Mouse (Mus musculus): ENCODE data around the gene Dact2.

The Dact2 gene

GRCm38 (mm10) chr17:14173459-14173858 lies 30.6 kb downstream of the Dact2 start:
- no peak for DNase-seq

- DNase-seq: no peak
Observed at GRCm38 (mm10) chr17:14172731-14173130, 31.4 kb downstream of the Dact2 start.

DNA sequence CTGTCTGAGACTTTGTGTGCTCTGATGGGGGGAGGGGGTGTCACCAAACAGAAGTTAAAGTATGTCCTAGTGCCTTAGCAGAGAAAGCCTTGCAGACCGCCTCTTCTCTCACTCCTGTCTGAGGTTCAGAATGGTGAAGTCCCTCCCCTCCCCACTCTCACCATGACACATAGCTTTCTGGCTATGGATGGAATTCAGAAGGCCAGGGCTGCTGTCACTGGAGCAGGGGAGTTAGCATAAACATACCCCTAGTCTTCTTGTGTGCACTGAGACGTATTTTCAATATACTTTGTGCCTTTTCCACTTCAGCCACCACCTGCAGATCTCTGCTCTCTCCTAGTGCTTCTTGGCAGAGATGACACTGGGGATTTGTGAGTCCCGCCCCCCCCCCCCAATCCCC lies 31.9 kb downstream of the Dact2 start:
- no peak for DNase-seq

GRCm38 (mm10) chr17:14170961-14171479 lies 33.1 kb downstream of the Dact2 start:
- no peak for DNase-seq

DNA sequence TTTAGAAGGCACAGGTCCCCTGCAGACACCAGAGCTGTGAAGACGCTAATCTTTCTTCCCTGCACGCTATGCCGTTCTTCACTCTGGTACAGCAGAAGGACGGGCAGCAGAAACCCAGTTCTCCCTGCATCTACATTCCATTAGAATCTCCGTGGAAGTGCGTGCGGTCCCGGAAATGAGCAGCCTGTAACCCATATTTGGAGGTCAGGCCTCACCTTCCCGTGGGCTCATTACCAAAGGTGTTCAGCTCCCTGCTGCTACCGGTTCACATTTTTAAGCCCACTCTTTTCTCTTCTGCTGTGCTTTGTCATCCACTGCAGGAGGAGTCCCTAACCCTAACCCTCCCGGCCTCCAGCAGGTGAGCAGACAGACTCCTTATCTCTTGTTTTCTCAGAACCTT lies 34.7 kb downstream of the Dact2 start:
- no peak for DNase-seq

DNA sequence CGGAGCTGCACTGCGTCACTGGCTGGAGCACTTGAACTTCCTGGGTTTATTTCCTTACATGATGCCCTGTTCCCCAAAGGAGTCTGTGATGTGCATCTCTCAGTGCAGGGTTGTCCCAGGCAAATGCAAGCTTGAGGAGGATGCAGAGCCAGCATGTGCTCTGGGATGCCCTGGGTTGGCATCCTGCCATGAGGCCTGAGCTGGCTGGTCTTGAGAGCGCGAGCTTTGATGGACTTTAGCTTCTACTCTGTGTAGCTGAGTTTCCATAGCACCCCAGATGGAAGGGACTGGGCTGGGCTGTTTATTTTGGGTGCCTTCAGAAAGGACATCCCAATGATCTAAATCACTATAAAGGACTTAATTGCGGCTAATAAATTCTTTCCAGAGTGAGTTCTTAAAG lies 36.5 kb downstream of the Dact2 start:
- DNase-seq: no peak

DNA sequence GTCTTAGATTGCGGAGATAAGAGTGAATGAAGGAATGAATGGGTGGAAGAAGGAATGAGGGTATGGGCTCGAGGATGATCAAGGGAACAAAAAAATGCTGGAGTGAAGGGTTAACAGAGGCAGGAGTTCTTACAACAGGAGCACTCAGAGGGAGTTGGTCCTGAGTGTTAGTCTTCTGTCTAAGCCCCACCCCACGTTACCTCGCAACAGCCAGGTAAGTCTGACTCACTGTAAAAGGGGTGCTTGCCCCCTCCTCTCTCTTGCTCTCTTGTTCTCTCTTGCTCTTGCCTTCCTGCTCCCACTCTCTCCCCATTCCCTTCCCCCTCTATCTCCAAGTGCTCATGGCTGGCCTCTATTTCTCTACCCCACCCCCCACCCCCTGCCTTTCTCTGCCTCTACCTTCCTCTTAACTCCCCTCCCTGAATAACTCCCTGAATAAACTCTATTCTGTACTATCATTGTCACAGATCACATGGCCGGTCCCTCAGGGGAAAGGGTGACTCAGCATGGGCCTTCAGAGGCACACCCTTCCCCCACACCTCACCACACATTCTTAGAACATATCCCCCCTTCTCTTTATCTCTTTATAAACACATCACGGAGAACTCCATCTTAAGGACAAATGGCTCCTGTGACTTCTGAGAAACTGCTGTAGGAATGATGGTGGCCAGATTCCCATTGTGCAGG lies 37.2 kb downstream of the Dact2 start:
- no peak for DNase-seq

DNA sequence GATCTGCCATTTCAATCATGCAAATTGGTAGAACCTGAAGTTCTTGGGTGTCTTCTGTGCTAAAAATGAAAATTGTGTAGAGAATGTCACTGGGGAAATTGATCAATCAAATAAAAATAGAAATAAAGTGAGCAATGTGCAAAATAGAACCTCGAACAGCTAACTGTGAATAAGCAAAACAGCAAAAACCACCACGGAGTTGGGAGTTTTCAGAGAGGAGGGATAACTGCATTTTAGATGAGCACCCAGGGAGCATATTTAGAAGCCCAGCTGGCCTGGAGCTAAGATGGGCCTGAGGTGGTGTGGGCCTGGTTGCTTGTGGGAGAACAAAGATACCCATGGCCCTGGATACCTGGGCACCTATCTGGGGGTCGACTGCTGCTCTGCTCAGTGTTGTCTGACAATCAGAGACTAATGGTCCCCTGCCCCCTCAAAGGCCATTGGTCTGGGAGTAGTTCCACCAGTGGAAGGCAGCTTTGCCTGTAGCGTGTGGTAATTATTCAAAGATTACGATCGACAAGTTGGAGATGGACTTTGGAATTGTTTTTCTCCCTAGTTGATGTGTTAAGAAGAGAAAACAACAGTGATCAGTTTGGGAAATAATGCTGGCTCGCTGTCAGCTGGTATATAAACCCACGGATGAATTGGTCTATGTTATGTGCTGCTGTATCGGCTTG lies 38.0 kb downstream of the Dact2 start:
- no peak for DNase-seq

DNA sequence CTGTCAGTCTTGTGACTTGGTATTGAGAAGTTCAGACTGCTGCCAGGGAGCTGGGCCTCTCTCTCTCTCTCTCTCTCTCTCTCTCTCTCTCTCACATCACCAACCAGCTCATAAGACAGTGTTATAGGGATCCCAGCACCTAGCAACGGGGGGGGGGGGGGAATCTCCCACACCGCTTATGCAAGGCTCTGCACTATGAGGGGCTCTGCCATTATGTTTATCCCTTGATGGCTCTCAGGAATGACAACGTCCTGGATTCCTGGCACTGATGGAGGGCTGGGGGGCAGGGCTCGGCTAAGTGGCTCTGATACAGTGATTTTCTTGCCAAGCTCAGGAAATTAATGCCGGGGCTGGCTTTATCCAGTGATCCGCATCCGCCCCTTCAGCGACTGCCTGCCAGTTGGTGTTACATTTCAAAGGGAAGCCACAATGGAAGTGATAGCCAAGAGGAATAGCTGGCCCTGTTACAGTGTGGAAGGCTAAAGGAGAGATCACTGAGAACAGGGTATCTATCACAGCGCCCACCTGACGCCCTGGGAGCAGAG lies 38.7 kb downstream of the Dact2 start:
- DNase-seq: no peak

GRCm38 (mm10) chr17:14160846-14161245 lies 43.3 kb downstream of the Dact2 start:
- no peak for DNase-seq

DNA sequence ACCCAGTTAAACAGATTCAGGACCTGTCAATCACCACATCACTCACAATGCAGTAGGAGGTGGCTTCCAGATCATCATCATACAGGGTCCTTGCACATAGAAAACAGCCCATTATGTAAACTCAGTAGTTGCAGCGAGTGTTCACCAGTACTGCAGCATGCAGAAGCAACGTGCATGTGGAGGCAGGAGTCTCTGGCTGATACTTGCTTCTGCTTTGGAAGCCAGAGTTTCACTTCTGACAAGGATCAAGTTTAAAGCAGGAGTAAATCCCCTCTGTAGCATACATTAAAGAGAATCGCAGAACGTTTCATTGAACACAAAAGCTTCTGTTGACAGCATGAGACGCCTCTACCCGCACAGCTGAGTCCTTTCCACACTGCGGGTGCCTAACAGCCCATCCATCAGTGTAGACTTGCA lies 46.3 kb downstream of the Dact2 start:
- no peak for DNase-seq
